Mouse (Mus musculus) myocyte (in vitro differentiated cells): ENCODE results near the gene 4933405L10Rik. TPM values are rescaled to one million over a fixed set of nuclear protein-coding genes. Genes with fewer than 3 reads are reported as not detected.

Experiments used
- H3K27me3 ChIP-seq: one replicate; pipeline ENCODE4 v1.6.1; 2011; ENCODE audit not compliant: control insufficient read depth, insufficient read depth, insufficient read length
- H3K36me3 ChIP-seq: one replicate; pipeline ENCODE4 v1.6.1; 2011; ENCODE audit not compliant: control insufficient read depth, insufficient read depth
- H3K4me2 ChIP-seq: one replicate; pipeline ENCODE4 v1.6.1; 2011; ENCODE audit warnings: low read depth, control low read depth
- H3K4me3 ChIP-seq: one replicate; pipeline ENCODE4 v1.5.1; 2011; ENCODE audit warnings: mild to moderate bottlenecking, control low read depth, moderate library complexity
- H3K79me2 ChIP-seq: one replicate; pipeline ENCODE4 v1.6.1; 2011; ENCODE audit not compliant: control insufficient read depth, insufficient read depth
- H3ac ChIP-seq: one replicate; pipeline ENCODE4 v1.6.1; 2011; ENCODE audit not compliant: control insufficient read depth, insufficient read length
- CEBPB ChIP-seq: IDR thresholded peaks from 2 replicates; pipeline ENCODE4 v1.6.1; 2011; ENCODE audit warnings: mild to moderate bottlenecking, moderate library complexity; ENCODE audit not compliant: poor library complexity, insufficient read depth, severe bottlenecking
- E2F4 ChIP-seq: IDR thresholded peaks from one replicate; pipeline ENCODE4 v1.6.1; 2011; ENCODE audit warnings: mild to moderate bottlenecking, control low read depth, moderate library complexity; ENCODE audit not compliant: insufficient read depth
- MAX ChIP-seq: IDR thresholded peaks from one replicate; pipeline ENCODE4 v1.6.1; 2011; ENCODE audit warnings: low read depth, mild to moderate bottlenecking, control low read depth
- MYOD1 ChIP-seq, 3 experiments: IDR thresholded peaks; one replicate each; pipeline ENCODE4 v1.6.1; 2011; ENCODE audit warnings: control low read depth in 2 of 3, low read depth in 2 of 3, mild to moderate bottlenecking in 2 of 3, moderate library complexity in 1 of 3; ENCODE audit not compliant: insufficient read length in 2 of 3, control insufficient read depth in 1 of 3
- MYOG ChIP-seq, 3 experiments: IDR thresholded peaks; one replicate each; pipeline ENCODE4 v1.6.1; 2011; ENCODE audit warnings: control low read depth in 2 of 3, low read depth in 2 of 3, mild to moderate bottlenecking in 2 of 3; ENCODE audit not compliant: insufficient read length in 2 of 3, control insufficient read depth in 1 of 3, insufficient read depth in 1 of 3
- POLR2A ChIP-seq: IDR thresholded peaks from one replicate; pipeline ENCODE4 v1.6.1; 2011; ENCODE audit warnings: low read depth, mild to moderate bottlenecking, control low read depth, moderate library complexity; ENCODE audit not compliant: insufficient read length
- POLR2AphosphoS2 ChIP-seq: IDR thresholded peaks from one replicate; pipeline ENCODE4 v1.6.1; 2011; ENCODE audit warnings: low read depth, control low read depth; ENCODE audit not compliant: insufficient read length
- REST ChIP-seq: IDR thresholded peaks from one replicate; pipeline ENCODE4 v1.6.1; 2011; ENCODE audit warnings: mild to moderate bottlenecking, control low read depth, moderate library complexity; ENCODE audit not compliant: insufficient read depth, insufficient read length
- SRF ChIP-seq: IDR thresholded peaks from one replicate; pipeline ENCODE4 v1.6.1; 2011; ENCODE audit warnings: low read depth; ENCODE audit not compliant: control insufficient read depth, insufficient read length
- TCF12 ChIP-seq: IDR thresholded peaks from one replicate; pipeline ENCODE4 v1.6.1; 2011; ENCODE audit warnings: mild to moderate bottlenecking, control low read depth; ENCODE audit not compliant: poor library complexity, insufficient read depth, severe bottlenecking
- TCF3 ChIP-seq: IDR thresholded peaks from one replicate; pipeline ENCODE4 v1.6.1; 2011; ENCODE audit warnings: low read depth, control low read depth; ENCODE audit not compliant: insufficient read length
- USF1 ChIP-seq: IDR thresholded peaks from one replicate; pipeline ENCODE4 v1.6.1; 2011; ENCODE audit warnings: low read depth, mild to moderate bottlenecking, control low read depth, moderate library complexity
- polyA plus RNA-seq: library from polyadenylated mRNA; unstranded; fragments of >200 nt; fragmentation: generic; extraction: Trizol; gene quantifications from one replicate; pipeline ENCODE4 v1.2.1, GENCODE M21; 2012; ENCODE audit warnings: missing spikeins

4933405L10Rik gene
- polyA plus RNA-seq, 1 experiment, result 0.08 TPM

- peak overlapping the region; percentile 27 for H3K4me2 ChIP-seq
- H3K79me2 ChIP-seq, result no peaks in the 10 kb centered on the region
- no peaks in the 10 kb centered on the region for H3K27me3 ChIP-seq
- TF ChIP-seq TCF3, result no peak
- TF ChIP-seq MAX, result no peak
- no peak for TF ChIP-seq USF1
- TF ChIP-seq CEBPB, result no peak
- no peak for TF ChIP-seq MYOG (IDR thresholded peaks at IDR 0.05; ENCODE audit: control insufficient read depth in 1 of 3, insufficient read depth in 1 of 3, insufficient read length in 2 of 3, low read depth in 2 of 3)
- TF ChIP-seq POLR2AphosphoS2, result no peak
- TF ChIP-seq REST, result no peak
- TF ChIP-seq SRF, result no peak
- no peak for TF ChIP-seq POLR2A
- TF ChIP-seq TCF12, result no peak
- TF ChIP-seq E2F4, result no peak
- no peak for TF ChIP-seq MYOD1 (IDR thresholded peaks at IDR 0.05; ENCODE audit: control insufficient read depth in 1 of 3, insufficient read length in 2 of 3, low read depth in 2 of 3)
- no peaks in the 10 kb centered on the region for H3K36me3 ChIP-seq
- no peak overlapping the region for H3K4me3 ChIP-seq
- H3ac ChIP-seq, result no peak overlapping the region
These were observed 43.2 kb downstream of the 4933405L10Rik start for GRCm38 (mm10) chr8:105750606-105751005.

- TF ChIP-seq TCF3 (no peak), MYOG (IDR thresholded peaks at IDR 0.05; ENCODE audit: control insufficient read depth in 1 of 3, insufficient read depth in 1 of 3, insufficient read length in 2 of 3, low read depth in 2 of 3) (no peak), USF1 (no peak), MYOD1 (IDR thresholded peaks at IDR 0.05; ENCODE audit: control insufficient read depth in 1 of 3, insufficient read length in 2 of 3, low read depth in 2 of 3) (no peak), REST (no peak), TCF12 (no peak), CEBPB (no peak), E2F4 (no peak), POLR2A (no peak), SRF (no peak), POLR2AphosphoS2 (no peak), MAX (no peak)
- Histone ChIP-seq H3K27me3 (no peaks in the 10 kb centered on the region), H3K79me2 (peaks cover 4% of the 10 kb centered on the region), H3ac (no peak overlapping the region), H3K36me3 (no peaks in the 10 kb centered on the region), H3K4me2 (no peak overlapping the region), H3K4me3 (no peak overlapping the region)
These were observed 46.5 kb downstream of the 4933405L10Rik start for GRCm38 (mm10) chr8:105753916-105754315.

- no peak overlapping the region for H3K4me3 ChIP-seq
- H3K27me3 ChIP-seq, result no peaks in the 10 kb centered on the region
- no peak overlapping the region for H3K4me2 ChIP-seq
These were observed 47.2 kb downstream of the 4933405L10Rik start for GRCm38 (mm10) chr8:105754688-105755087.

GRCm38 (mm10) chr8:105757796-105758276 lies 50.4 kb downstream of the 4933405L10Rik start:
- no peaks in the 10 kb centered on the region for H3K36me3 ChIP-seq
- peak overlapping the region; percentile 47 for H3K4me3 ChIP-seq
- peak overlapping the region; percentile 94 for H3K4me2 ChIP-seq
- H3K79me2 ChIP-seq, result peaks cover 4% of the 10 kb centered on the region
- TF ChIP-seq USF1, result no peak
- no peak for TF ChIP-seq CEBPB
- no peak for TF ChIP-seq MYOG (IDR thresholded peaks at IDR 0.05; ENCODE audit: control insufficient read depth in 1 of 3, insufficient read depth in 1 of 3, insufficient read length in 2 of 3, low read depth in 2 of 3)
- TF ChIP-seq MAX, result no peak
- TF ChIP-seq MYOD1 (IDR thresholded peaks at IDR 0.05; ENCODE audit: control insufficient read depth in 1 of 3, insufficient read length in 2 of 3, low read depth in 2 of 3), result no peak
- TF ChIP-seq TCF12, result no peak
- TF ChIP-seq POLR2AphosphoS2, result no peak
- TF ChIP-seq POLR2A, result no peak
- no peak for TF ChIP-seq SRF
- TF ChIP-seq E2F4, result no peak
- no peak for TF ChIP-seq TCF3
- no peak for TF ChIP-seq REST
- H3K27me3 ChIP-seq, result no peaks in the 10 kb centered on the region
- peak overlapping the region; percentile 10 for H3ac ChIP-seq

More at GRCm38 (mm10) chr8:105754688-105755087, 47.2 kb downstream of the 4933405L10Rik start:
- H3K79me2 ChIP-seq, result peaks cover 4% of the 10 kb centered on the region
- H3ac ChIP-seq, result no peak overlapping the region
- TF ChIP-seq CEBPB, result no peak
- no peaks in the 10 kb centered on the region for H3K36me3 ChIP-seq
